Mouse (Mus musculus) liver, embryonic 11.5 days (tissue): Measurements from ENCODE around the gene Mat2a. TPM values are rescaled to one million over a fixed set of nuclear protein-coding genes. Genes with fewer than 3 reads are reported as not detected.
"Not testable (repeated sequence)": the region's sequence is repeated elsewhere in the genome, so short reads cannot be mapped to it uniquely, and the experiment has no call there.

Experiments
- ATAC-seq: fragments of 200-750 bp; cut with Nextera tagmentation; replicated peaks from 2 replicates; pipeline ENCODE4 v1.8.0; 2017; ENCODE audit warnings: moderate number of reproducible peaks, mild to moderate bottlenecking, moderate TSS enrichment, moderate library complexity; ENCODE audit not compliant: low FRiP score
- DNase-seq: peaks from one replicate; pipeline ENCODE4 v3.0.0-alpha.2; 2017; ENCODE audit warnings: low spot score
- H3K27ac ChIP-seq: fragments of 300-500 bp; sonication (generic); 2 replicates; pipeline ENCODE4 v1.5.1; 2014; ENCODE audit warnings: mild to moderate bottlenecking, low read depth, low read length, control low read depth
- H3K27me3 ChIP-seq: fragments of 300-500 bp; sonication (generic); replicated peaks from 2 replicates; pipeline ENCODE4 v1.6.1; 2014; ENCODE audit warnings: low read length, mixed read lengths; ENCODE audit not compliant: control insufficient read depth, insufficient read depth
- H3K36me3 ChIP-seq: fragments of 300-500 bp; sonication (generic); 2 replicates; pipeline ENCODE4 v1.6.1; 2014; ENCODE audit warnings: mild to moderate bottlenecking, low read length, moderate library complexity, mixed read lengths; ENCODE audit not compliant: control insufficient read depth, insufficient read depth
- H3K4me1 ChIP-seq: fragments of 300-500 bp; sonication (generic); replicated peaks from 2 replicates; pipeline ENCODE4 v1.6.1; 2014; ENCODE audit warnings: low read length, mixed read lengths; ENCODE audit not compliant: control insufficient read depth, insufficient read depth
- H3K4me2 ChIP-seq: fragments of 300-500 bp; sonication (generic); 2 replicates; pipeline ENCODE4 v1.6.1; 2014; ENCODE audit warnings: mild to moderate bottlenecking, control low read depth, moderate library complexity
- H3K4me3 ChIP-seq: fragments of 300-500 bp; sonication (generic); 2 replicates; pipeline ENCODE4 v1.5.1; 2014; ENCODE audit warnings: low read depth, low read length, control low read depth
- H3K9ac ChIP-seq: fragments of 300-500 bp; sonication (generic); 2 replicates; pipeline ENCODE4 v1.6.1; 2014; ENCODE audit warnings: low read depth, low read length, control low read depth
- H3K9me3 ChIP-seq: fragments of 300-500 bp; sonication (generic); 2 replicates; pipeline ENCODE4 v1.6.1; 2016; ENCODE audit warnings: low read length, inconsistent platforms, mixed read lengths; ENCODE audit not compliant: control insufficient read depth
- WGBS: fragments of 180-500 bp; shearing (Covaris S2); extraction: QIAGEN DNeasy Blood & Tissue Kit; methylation state at CpG from one replicate; pipeline ENCODE4 v1.1.7; 2014; 5-methylcytosine and 5-hydroxymethylcytosine counted together
- polyA plus RNA-seq: library from polyadenylated mRNA; unstranded; fragments of >200 nt; fragmentation: Nextera tagmentation; extraction: Ambion mirVana; gene quantifications from 2 replicates; pipeline ENCODE4 v1.2.1, GENCODE M21; 2014

Gene Mat2a
- polyA plus RNA-seq, 1 experiment from 2014 or later = 426 TPM

DNA sequence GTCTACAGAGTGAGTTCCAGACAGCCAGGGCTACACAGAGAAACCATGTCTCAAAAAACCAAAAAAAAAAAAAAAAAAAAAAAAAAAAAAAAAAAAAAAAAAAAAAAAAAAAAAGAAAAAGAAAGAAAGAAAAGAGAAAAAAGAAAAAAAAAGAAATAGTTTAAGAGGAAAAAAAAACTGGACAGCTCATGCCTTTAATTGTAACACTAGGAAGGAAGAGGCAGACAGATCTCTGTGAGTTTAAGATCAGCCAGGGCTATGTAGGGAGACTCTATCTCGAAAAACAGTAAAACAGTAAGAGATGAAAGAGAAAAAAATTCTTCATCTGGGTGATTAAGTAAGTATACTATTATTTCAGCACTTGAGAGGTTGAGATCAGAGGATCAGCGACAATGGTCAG is 12.4 kb upstream of the Mat2a start:
- not testable (repeated sequence) for H3K4me3 ChIP-seq, H3K27me3 ChIP-seq, H3K9ac ChIP-seq, H3K27ac ChIP-seq, H3K9me3 ChIP-seq, DNase-seq, H3K4me2 ChIP-seq, ATAC-seq, H3K36me3 ChIP-seq
- peaks cover 19% of the 10 kb centered on the region for H3K4me1 ChIP-seq
- 79% methylated on average over 2 of the region's 2 CpGs for WGBS

DNA sequence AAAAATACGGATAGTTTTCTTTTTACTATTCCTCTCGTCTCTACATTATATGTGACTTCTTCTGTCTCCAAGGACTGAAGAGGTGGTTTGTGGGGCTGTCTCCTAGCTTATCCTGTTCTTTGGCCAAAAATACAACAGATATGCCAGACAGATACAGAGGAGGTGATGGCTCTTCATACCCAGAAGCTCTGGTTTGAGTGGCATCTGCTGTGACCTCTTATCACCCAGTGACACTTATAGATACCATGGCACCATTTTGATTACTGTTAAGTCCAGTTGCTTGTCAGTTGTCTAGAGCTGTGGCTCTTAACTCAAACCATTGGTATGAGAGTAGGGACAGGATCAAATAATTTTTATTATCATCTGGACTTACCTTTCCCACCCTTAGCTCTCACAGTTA is 8.1 kb upstream of the Mat2a start:
- Histone ChIP-seq H3K27me3 (no peaks in the 10 kb centered on the region), H3K36me3 (no peaks in the 10 kb centered on the region), H3K4me1 (peaks cover 4% of the 10 kb centered on the region; the same call in 1 of the 2 replicates), H3K27ac (no peak overlapping the region), H3K9me3 (no peaks in the 10 kb centered on the region), H3K9ac (no peak overlapping the region), H3K4me3 (no peak overlapping the region), H3K4me2 (no peak overlapping the region)
- no peak for DNase-seq
- ATAC-seq = no peak
- 75% methylated on average over 2 of the region's 2 CpGs for WGBS

GRCm38 (mm10) chr6:72445011-72445410 is 5.7 kb upstream of the Mat2a start:
- Histone ChIP-seq H3K4me2 (no peak overlapping the region), H3K9ac (no peak overlapping the region), H3K4me3 (no peak overlapping the region), H3K27me3 (no peaks in the 10 kb centered on the region), H3K27ac (no peak overlapping the region), H3K36me3 (no peaks in the 10 kb centered on the region), H3K4me1 (peaks cover 10% of the 10 kb centered on the region), H3K9me3 (no peaks in the 10 kb centered on the region)
- no peak for ATAC-seq
- no peak for DNase-seq

- ATAC-seq (no peak), DNase-seq (no peak)
- H3K9me3 ChIP-seq = no peaks in the 10 kb centered on the region
- H3K4me2 ChIP-seq = no peak overlapping the region
- WGBS = 73% methylated on average over 1 of the region's 1 CpGs
- no peak overlapping the region for H3K9ac ChIP-seq
- no peak overlapping the region for H3K27ac ChIP-seq
- H3K4me1 ChIP-seq = peaks cover 8% of the 10 kb centered on the region
- no peaks in the 10 kb centered on the region for H3K36me3 ChIP-seq
- no peaks in the 10 kb centered on the region for H3K27me3 ChIP-seq
- H3K4me3 ChIP-seq = no peak overlapping the region
These were observed 3.7 kb upstream of the Mat2a start for GRCm38 (mm10) chr6:72442921-72443604.

GRCm38 (mm10) chr6:72440186-72440990 is 1.0 kb upstream of the Mat2a start:
- peak overlapping the region; percentile 100 for H3K9ac ChIP-seq
- H3K4me2 ChIP-seq = peak overlapping the region; percentile 75
- WGBS = 10% methylated on average over 17 of the region's 17 CpGs
- H3K36me3 ChIP-seq = peaks cover 17% of the 10 kb centered on the region
- ATAC-seq (0 out of 2 replicates have a peak, but pooled peaks have one; percentile 29), DNase-seq (peak; percentile 45)
- peak overlapping the region; percentile 99 for H3K27ac ChIP-seq
- peak overlapping the region; percentile 96 for H3K4me3 ChIP-seq
- no peaks in the 10 kb centered on the region for H3K9me3 ChIP-seq
- peaks cover 8% of the 10 kb centered on the region for H3K4me1 ChIP-seq
- no peaks in the 10 kb centered on the region for H3K27me3 ChIP-seq

GRCm38 (mm10) chr6:72438862-72439354 is 450 bp downstream of the Mat2a start:
- peak overlapping the region; percentile 96 for H3K4me3 ChIP-seq
- peak overlapping the region; percentile 100 for H3K9ac ChIP-seq
- peak overlapping the region; percentile 75 for H3K4me2 ChIP-seq
- peak overlapping the region; percentile 99 for H3K27ac ChIP-seq
- peaks cover 8% of the 10 kb centered on the region for H3K4me1 ChIP-seq
- peaks cover 22% of the 10 kb centered on the region for H3K36me3 ChIP-seq
- WGBS = under 1% methylated on average over 54 of the region's 57 CpGs
- no peaks in the 10 kb centered on the region for H3K9me3 ChIP-seq
- no peaks in the 10 kb centered on the region for H3K27me3 ChIP-seq
- ATAC-seq (peak; percentile 44), DNase-seq (peak; percentile 86)

- Histone ChIP-seq H3K9me3 (no peaks in the 10 kb centered on the region), H3K27me3 (no peaks in the 10 kb centered on the region), H3K4me1 (peaks cover 8% of the 10 kb centered on the region), H3K4me3 (peak overlapping the region; percentile 96), H3K4me2 (peak overlapping the region; percentile 75), H3K27ac (peak overlapping the region; percentile 99), H3K36me3 (peaks cover 24% of the 10 kb centered on the region), H3K9ac (peak overlapping the region; percentile 100)
- WGBS = 4% methylated on average over 5 of the region's 5 CpGs
- no peak for DNase-seq
- no peak for ATAC-seq
These were observed 1.1 kb downstream of the Mat2a start for GRCm38 (mm10) chr6:72438226-72438625.

DNA sequence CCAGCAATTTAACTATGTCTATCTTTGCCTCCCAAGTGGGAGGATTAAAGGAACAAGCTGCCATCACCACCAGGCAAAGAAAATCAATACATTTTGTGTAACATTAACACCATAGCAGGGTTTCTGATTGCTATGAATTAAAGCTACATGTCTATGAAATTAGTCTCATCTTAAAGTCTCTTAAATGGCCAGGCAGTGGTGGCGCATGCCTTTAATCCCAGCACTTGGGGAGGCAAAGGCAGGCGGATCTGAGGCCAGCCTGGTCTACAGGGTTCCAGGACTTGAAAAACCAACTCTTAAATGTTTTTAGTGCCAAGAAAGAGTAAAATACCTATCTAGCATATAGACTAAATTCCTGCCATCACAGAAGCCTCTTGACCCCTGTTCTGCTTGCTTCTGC is 7.2 kb downstream of the Mat2a start:
- no peak overlapping the region for H3K27ac ChIP-seq
- peaks cover 36% of the 10 kb centered on the region for H3K36me3 ChIP-seq

More for the DNA sequence above, 7.2 kb downstream of the Mat2a start:
- no peak for ATAC-seq
- 0 out of 2 replicates have a peak, but pooled peaks cover 2% of the 10 kb centered on the region for H3K4me1 ChIP-seq
- H3K27me3 ChIP-seq = no peaks in the 10 kb centered on the region
- no peak overlapping the region for H3K4me2 ChIP-seq
- no peak overlapping the region for H3K9ac ChIP-seq
- no peak for DNase-seq
- H3K9me3 ChIP-seq = no peaks in the 10 kb centered on the region
- H3K4me3 ChIP-seq = no peak overlapping the region
- 87% methylated on average over 2 of the region's 2 CpGs for WGBS
